Mouse (Mus musculus): ENCODE measurements at regions not wholly inside any gene's neighbourhood (a gene's known extent, or its start where the extent isn't known, plus 50 kb on each side); places are given as distances from the start of the nearest gene placed in this dataset.

- Histone ChIP-seq H3K4me3 (ENCODE audit: control insufficient read depth in 1 of 2, insufficient read depth in 1 of 2, low read depth in 2 of 2, low read length in 2 of 2) (no peak overlapping the region), H3K4me1 (ENCODE audit: control insufficient read depth in 1 of 2, insufficient read depth in 2 of 2, low read length in 2 of 2) (no peaks in the 10 kb centered on the region), H3K27me3 (ENCODE audit: control insufficient read depth in 1 of 2, insufficient read depth in 2 of 2, low read length in 2 of 2) (no peaks in the 10 kb centered on the region), H3K79me2 (ENCODE audit: control insufficient read depth, insufficient read depth, low read length, poor library complexity) (no peaks in the 10 kb centered on the region), H3K27ac (ENCODE audit: control insufficient read depth, low read depth, low read length) (no peak overlapping the region), H3K9ac (ENCODE audit: control insufficient read depth, low read depth, low read length, poor library complexity, severe bottlenecking) (no peak overlapping the region), H3K36me3 (ENCODE audit: control insufficient read depth in 1 of 2, insufficient read depth in 2 of 2, low read length in 2 of 2) (no peaks in the 10 kb centered on the region), H3K9me3 (replicated peaks; ENCODE audit: insufficient read depth, low read length) (no peaks in the 10 kb centered on the region)
- DNase-seq (ENCODE audit: low read depth, low spot score), result no peak
- TF ChIP-seq GABPA (IDR thresholded peaks at IDR 0.05; ENCODE audit: low read depth, low read length) (no peak), ETS1 (IDR thresholded peaks at IDR 0.05; ENCODE audit: low read depth, low read length) (no peak), NELFE (IDR thresholded peaks at IDR 0.05; ENCODE audit: low read depth, low read length) (no peak), CHD2 (IDR thresholded peaks at IDR 0.05; ENCODE audit: low read length) (no peak), MAZ (IDR thresholded peaks at IDR 0.05; ENCODE audit: low read depth, low read length) (no peak), EP300 (IDR thresholded peaks at IDR 0.05; ENCODE audit: low read depth in 1 of 2, low read length in 2 of 2) (no peak), TCF12 (IDR thresholded peaks at IDR 0.05; ENCODE audit: low read depth, low read length) (no peak), RAD21 (IDR thresholded peaks at IDR 0.05; ENCODE audit: low read depth, low read length) (no peak), POLR2AphosphoS5 (IDR thresholded peaks at IDR 0.05; ENCODE audit: borderline replicate concordance, low read depth, low read length) (no peak), E2F4 (IDR thresholded peaks at IDR 0.05; ENCODE audit: borderline replicate concordance, low read depth, low read length) (no peak), KAT2A (conservative IDR thresholded peaks at IDR 0.05; ENCODE audit: low read depth, low read length) (no peak), ZKSCAN1 (IDR thresholded peaks at IDR 0.05; ENCODE audit: low read depth, low read length) (no peak), USF1 (IDR thresholded peaks at IDR 0.05; ENCODE audit: low read depth, low read length) (no peak)
Measured at GRCm38 (mm10) chr16:73217555-73217954, 909.4 kb downstream of the Robo1 start.

- TF ChIP-seq MYC (IDR thresholded peaks at IDR 0.05; ENCODE audit: low read depth, low read length) (no peak), MAZ (IDR thresholded peaks at IDR 0.05; ENCODE audit: low read depth, low read length) (no peak), TBP (IDR thresholded peaks at IDR 0.05; ENCODE audit: low read depth, low read length) (no peak), ZNF384 (IDR thresholded peaks at IDR 0.05; ENCODE audit: low read depth, low read length) (no peak), ELF1 (IDR thresholded peaks at IDR 0.05; ENCODE audit: low read depth, low read length) (no peak), ZMIZ1 (IDR thresholded peaks at IDR 0.05; ENCODE audit: low read depth, low read length) (no peak), CHD2 (IDR thresholded peaks at IDR 0.05; ENCODE audit: low read length) (no peak), CHD1 (IDR thresholded peaks at IDR 0.05; ENCODE audit: low read depth, low read length) (no peak)
- Histone ChIP-seq H3K36me3 (ENCODE audit: control insufficient read depth in 1 of 2, insufficient read depth in 2 of 2, low read length in 2 of 2) (no peaks in the 10 kb centered on the region), H3K9ac (ENCODE audit: control insufficient read depth, low read depth, low read length, poor library complexity, severe bottlenecking) (no peak overlapping the region), H3K4me1 (ENCODE audit: control insufficient read depth in 1 of 2, insufficient read depth in 2 of 2, low read length in 2 of 2) (no peaks in the 10 kb centered on the region), H3K79me2 (ENCODE audit: control insufficient read depth, insufficient read depth, low read length, poor library complexity) (no peaks in the 10 kb centered on the region), H3K27me3 (ENCODE audit: control insufficient read depth in 1 of 2, insufficient read depth in 2 of 2, low read length in 2 of 2) (no peaks in the 10 kb centered on the region), H3K4me3 (ENCODE audit: control insufficient read depth in 1 of 2, insufficient read depth in 1 of 2, low read depth in 2 of 2, low read length in 2 of 2) (no peak overlapping the region), H3K9me3 (replicated peaks; ENCODE audit: insufficient read depth, low read length) (no peaks in the 10 kb centered on the region), H3K27ac (ENCODE audit: control insufficient read depth, low read depth, low read length) (no peak overlapping the region)
- no peak for DNase-seq (ENCODE audit: low read depth, low spot score)
Measured at GRCm38 (mm10) chr16:73203542-73203941, 895.4 kb downstream of the Robo1 start.

Measured in MEL (cell line).